Mouse (Mus musculus): ENCODE data around the gene Fads2. TPM values are rescaled to one million over a fixed set of nuclear protein-coding genes. Genes with fewer than 3 reads are reported as not detected.

Gene Fads2
- total RNA-seq, 2 experiments from 2014 or later: 175 to 191 TPM

- intact Hi-C loops (cut with DNase I): no loop called here
- DNase-seq (ENCODE audit: low spot score in 2 of 2): peak; percentile 49 to 55
Observed at GRCm38 (mm10) chr19:10025169-10025875, 76.2 kb downstream of the Fads2 start.

- intact Hi-C loops (cut with DNase I): loop anchor here (5.0 kb wide), 1 partner anchor 106 kb away; no protein-coding TSS in a partner anchor
- DNase-seq (ENCODE audit: low spot score in 2 of 2): no peak
Observed at GRCm38 (mm10) chr19:10023304-10023758, 78.2 kb downstream of the Fads2 start.

- intact Hi-C loops (cut with DNase I): loop anchor here (5.0 kb wide), 1 partner anchor 105 kb away; no protein-coding TSS in a partner anchor
- DNase-seq (ENCODE audit: low spot score in 2 of 2): peak; percentile 60 to 72
Observed at GRCm38 (mm10) chr19:10022414-10023303, 78.9 kb downstream of the Fads2 start.

GRCm38 (mm10) chr19:10021981-10022380, 79.6 kb downstream of the Fads2 start:
- DNase-seq (ENCODE audit: low spot score in 2 of 2): no peak
- intact Hi-C loops (cut with DNase I): loop anchor here (5.0 kb wide), 1 partner anchor 105 kb away; no protein-coding TSS in a partner anchor

- intact Hi-C loops (cut with DNase I): no loop called here
Observed at GRCm38 (mm10) chr19:10019214-10019760, 82.3 kb downstream of the Fads2 start.

DNA sequence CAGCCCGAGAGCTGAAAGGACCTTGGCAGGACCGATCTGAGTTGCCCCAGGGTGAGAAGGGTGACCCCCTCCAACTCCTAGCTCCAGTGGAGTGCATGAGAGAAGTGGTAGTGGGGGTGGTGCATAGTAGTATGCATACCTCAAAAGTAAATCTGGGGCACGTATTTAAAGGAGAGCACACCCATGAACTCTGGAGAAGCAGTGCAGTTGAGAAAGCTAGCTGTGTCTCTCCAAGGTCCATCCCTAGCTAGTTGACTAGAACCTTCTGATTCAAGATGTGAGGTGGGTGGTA, 83.1 kb downstream of the Fads2 start:
- intact Hi-C loops (cut with DNase I): no loop called here
- DNase-seq (ENCODE audit: low spot score in 2 of 2): no peak

More at GRCm38 (mm10) chr19:10019214-10019760, 82.3 kb downstream of the Fads2 start:
- no peak for DNase-seq (ENCODE audit: low spot score in 2 of 2)

- intact Hi-C loops (cut with DNase I): no loop called here
- DNase-seq (ENCODE audit: low spot score in 2 of 2): peak; percentile 69 to 79
Observed at GRCm38 (mm10) chr19:10017637-10018526, 83.7 kb downstream of the Fads2 start.

GRCm38 (mm10) chr19:10016151-10016550, 85.4 kb downstream of the Fads2 start:
- intact Hi-C loops (cut with DNase I): no loop called here
- no peak for DNase-seq (ENCODE audit: low spot score in 2 of 2)

DNA sequence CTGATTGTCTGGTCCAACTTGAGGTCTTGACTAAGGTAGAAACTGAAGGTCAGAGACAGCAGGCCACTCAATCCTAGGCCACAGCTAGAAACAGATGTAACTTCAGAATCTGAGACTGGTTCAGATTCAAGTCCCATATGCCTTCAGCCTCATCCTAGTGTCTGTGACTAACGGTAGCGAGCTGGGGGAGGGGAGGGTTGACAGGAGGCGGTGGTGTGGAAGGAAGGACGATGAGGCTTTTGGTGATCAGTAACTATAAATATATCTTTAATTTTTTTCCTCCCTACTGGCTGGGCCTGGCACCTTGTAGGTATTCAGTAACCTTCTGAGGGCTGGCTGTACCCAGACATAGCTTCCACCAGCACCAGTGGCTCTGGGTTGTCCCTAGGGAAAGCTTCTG, 86.1 kb downstream of the Fads2 start:
- no peak for DNase-seq (ENCODE audit: low spot score in 2 of 2)
- intact Hi-C loops (cut with DNase I): no loop called here

- DNase-seq (ENCODE audit: low spot score in 2 of 2): no peak
- intact Hi-C loops (cut with DNase I): no loop called here
Observed at GRCm38 (mm10) chr19:10014824-10015223, 86.7 kb downstream of the Fads2 start.

DNA sequence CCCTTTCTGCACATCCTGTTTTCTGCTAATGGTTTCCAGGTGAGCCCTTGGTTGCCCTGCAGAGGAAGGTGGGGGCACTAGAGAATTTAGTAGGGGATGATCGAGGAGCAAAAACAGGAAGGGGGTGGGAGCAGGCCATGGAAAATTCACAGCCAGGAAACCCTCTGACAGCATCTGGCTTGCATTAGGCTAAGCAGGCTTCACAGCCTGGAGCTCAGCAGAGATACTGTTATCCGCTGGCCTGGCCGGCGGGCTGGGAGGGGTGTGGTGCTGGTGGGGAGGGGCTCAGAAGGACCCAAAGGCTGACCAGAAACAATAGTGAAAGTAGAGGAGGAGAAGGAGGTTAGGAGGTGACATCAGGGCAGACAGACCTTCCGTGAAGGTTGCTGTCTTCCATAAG, 87.6 kb downstream of the Fads2 start:
- intact Hi-C loops (cut with DNase I): no loop called here
- DNase-seq (ENCODE audit: low spot score in 2 of 2): no peak

GRCm38 (mm10) chr19:10013348-10013747, 88.2 kb downstream of the Fads2 start:
- intact Hi-C loops (cut with DNase I): no loop called here
- no peak for DNase-seq (ENCODE audit: low spot score in 2 of 2)

- DNase-seq (ENCODE audit: low spot score in 2 of 2): no peak
- intact Hi-C loops (cut with DNase I): no loop called here
Observed at GRCm38 (mm10) chr19:10012827-10013278, 88.7 kb downstream of the Fads2 start.

Other genes starting within 250 kb of the Fads2 start
- 10 to 100 TPM; 17.9 to 19.5 TPM for gene Incenp, start 202.2 kb downstream of the Fads2 start, total RNA-seq (2021)
- 1,000 to 10,000 TPM; 1,766 to 1,778 TPM for gene Fth1, start 121.1 kb downstream of the Fads2 start, total RNA-seq (2021)
- 1 to 10 TPM; 1.1 to 2.1 TPM for gene Best1, start 100.1 kb downstream of the Fads2 start, total RNA-seq (2021)
- 10 to 100 TPM in 1 of 2 experiments, 1 to 10 TPM in 1; 8.9 to 10.4 TPM for gene Rab3il1, start 100.1 kb downstream of the Fads2 start, total RNA-seq (2021)
- 10 to 100 TPM; 35.0 to 36.6 TPM for gene Fads3, start 60.2 kb downstream of the Fads2 start, total RNA-seq (2021)
- 100 to 1,000 TPM; 155 to 165 TPM for gene Fads1, start 81.1 kb upstream of the Fads2 start, total RNA-seq (2021)
- 10 to 100 TPM; 84.1 to 88.2 TPM for gene Tmem258, start 102.3 kb upstream of the Fads2 start, total RNA-seq (2021)
- 1 to 10 TPM; 7.3 to 9.2 TPM for gene Fen1, start 102.4 kb upstream of the Fads2 start, total RNA-seq (2021)
- gene Myrf, start 139.0 kb upstream of the Fads2 start, total RNA-seq (2021): 10 to 100 TPM in 1 of 2 experiments, 1 to 10 TPM in 1; 9.9 to 16.0 TPM
- 10 to 100 TPM; 84.2 to 85.4 TPM for gene Dagla, start 203.1 kb upstream of the Fads2 start, total RNA-seq (2021)